Mouse (Mus musculus) liver, embryonic 14.5 days (tissue): ENCODE measurements at regions not wholly inside any gene's neighbourhood (a gene's known extent, or its start where the extent isn't known, plus 50 kb on each side); places are given as distances from the start of the nearest gene placed in this dataset.

Experiments
- ATAC-seq: fragments of 200-750 bp; cut with Nextera tagmentation; 2 replicates; pipeline ENCODE4 v1.8.0; 2017; ENCODE audit warnings: moderate number of reproducible peaks, mild to moderate bottlenecking, moderate library complexity; ENCODE audit not compliant: insufficient read depth
- DNase-seq, 3 experiments: peaks; one replicate each; pipeline ENCODE4 v3.0.0-alpha.2; 2012 to 2013; ENCODE audit warnings: low read depth in 3 of 3, low spot score in 3 of 3
- H3K27ac ChIP-seq: fragments of 300-500 bp; sonication (generic); 2 replicates; pipeline ENCODE4 v1.5.1; 2014; ENCODE audit warnings: moderate library complexity, mild to moderate bottlenecking, control low read depth, inconsistent platforms
- H3K27me3 ChIP-seq: fragments of 300-500 bp; sonication (generic); 2 replicates; pipeline ENCODE4 v1.6.1; 2014; ENCODE audit warnings: mild to moderate bottlenecking, low read length, moderate library complexity; ENCODE audit not compliant: control insufficient read depth, insufficient read depth
- H3K36me3 ChIP-seq: fragments of 300-500 bp; sonication (generic); replicated peaks from 2 replicates; pipeline ENCODE4 v1.6.1; 2014; ENCODE audit warnings: low read depth; ENCODE audit not compliant: control insufficient read depth, insufficient read depth
- H3K4me1 ChIP-seq, 2 experiments: fragments of 200-500 bp in 1 of 2; fragments of 300-500 bp in 1 of 2; sonication (generic) in 1 of 2; replicated peaks; 2 replicates each; pipeline ENCODE4 v1.6.1; 2012 to 2014; ENCODE audit warnings: antibody characterized with exemption in 1 of 2, inconsistent platforms in 1 of 2, low read length in 1 of 2; ENCODE audit not compliant: control insufficient read depth in 2 of 2, insufficient read depth in 2 of 2
- H3K4me2 ChIP-seq: fragments of 300-500 bp; sonication (generic); 2 replicates; pipeline ENCODE4 v1.6.1; 2014; ENCODE audit warnings: low read depth, mild to moderate bottlenecking, control low read depth, moderate library complexity
- H3K4me3 ChIP-seq, 2 experiments: fragments of 200-500 bp in 1 of 2; fragments of 300-500 bp in 1 of 2; sonication (generic) in 1 of 2; 2 replicates each; pipeline ENCODE4 v1.5.1; 2012 to 2014; ENCODE audit warnings: low read depth in 2 of 2, low read length in 2 of 2, mild to moderate bottlenecking in 2 of 2, control low read depth in 1 of 2, inconsistent platforms in 1 of 2, moderate library complexity in 1 of 2; ENCODE audit not compliant: insufficient read depth in 1 of 2
- H3K9ac ChIP-seq: fragments of 300-500 bp; sonication (generic); replicated peaks from 2 replicates; pipeline ENCODE4 v1.6.1; 2014; ENCODE audit warnings: mild to moderate bottlenecking, control low read depth, moderate library complexity
- H3K9me3 ChIP-seq: fragments of 300-500 bp; sonication (generic); 2 replicates; pipeline ENCODE4 v1.6.1; 2016; ENCODE audit warnings: low read length, mixed read lengths; ENCODE audit not compliant: control insufficient read depth
- CTCF ChIP-seq: IDR thresholded peaks from 2 replicates; pipeline ENCODE4 v1.5.1; 2016; ENCODE audit warnings: antibody characterized with exemption, low read depth, control low read depth
- EP300 ChIP-seq: IDR thresholded peaks from 2 replicates; pipeline ENCODE4 v1.6.1; 2016; ENCODE audit warnings: antibody characterized with exemption, low read depth
- WGBS: fragments of 180-500 bp; shearing (Covaris S2); extraction: QIAGEN DNeasy Blood & Tissue Kit; methylation state at CpG from one replicate; pipeline ENCODE4 v1.1.7; 2014; ENCODE audit not compliant: insufficient replicate concordance; 5-methylcytosine and 5-hydroxymethylcytosine counted together

GRCm38 (mm10) chr12:91995545-91995944, 146.6 kb upstream of the Sel1l start:
- no peak for DNase-seq
- Histone ChIP-seq H3K4me3 (no peak overlapping the region), H3K9ac (no peak overlapping the region), H3K9me3 (no peaks in the 10 kb centered on the region), H3K4me2 (no peak overlapping the region), H3K27me3 (no peaks in the 10 kb centered on the region), H3K4me1 (no peaks in the 10 kb centered on the region), H3K27ac (no peak overlapping the region), H3K36me3 (no peaks in the 10 kb centered on the region)
- ATAC-seq, result no peak
- TF ChIP-seq CTCF, result 0 out of 2 replicates have a peak, but pooled peaks have one; percentile 3
- no peak for TF ChIP-seq EP300
- WGBS, result 35% methylated on average over 2 of the region's 2 CpGs

- WGBS, result 72% methylated on average over 4 of the region's 4 CpGs
- H3K36me3 ChIP-seq, result no peaks in the 10 kb centered on the region
- no peak for ATAC-seq
- no peak overlapping the region for H3K27ac ChIP-seq
- H3K4me2 ChIP-seq, result no peak overlapping the region
- DNase-seq, result no peak
- H3K9me3 ChIP-seq, result no peaks in the 10 kb centered on the region
- no peak for TF ChIP-seq CTCF
- TF ChIP-seq EP300, result no peak
- no peaks in the 10 kb centered on the region for H3K27me3 ChIP-seq
- H3K4me1 ChIP-seq, result no peaks in the 10 kb centered on the region
- H3K4me3 ChIP-seq, result no peak overlapping the region
- H3K9ac ChIP-seq, result no peak overlapping the region
These were observed 137.5 kb upstream of the Sel1l start for GRCm38 (mm10) chr12:91986448-91986847.

- H3K36me3 ChIP-seq, result no peaks in the 10 kb centered on the region
- ATAC-seq (no peak), DNase-seq (no peak)
- no peak overlapping the region for H3K27ac ChIP-seq
- H3K27me3 ChIP-seq, result no peaks in the 10 kb centered on the region
- no peak overlapping the region for H3K9ac ChIP-seq
- TF ChIP-seq CTCF, result no peak
- TF ChIP-seq EP300, result no peak
- no peaks in the 10 kb centered on the region for H3K9me3 ChIP-seq
- H3K4me1 ChIP-seq, result no peaks in the 10 kb centered on the region
- H3K4me2 ChIP-seq, result no peak overlapping the region
- WGBS, result 69% methylated on average over 7 of the region's 7 CpGs
- no peak overlapping the region for H3K4me3 ChIP-seq
These were observed 131.4 kb upstream of the Sel1l start for GRCm38 (mm10) chr12:91980321-91980720.

GRCm38 (mm10) chr12:91971045-91971444, 122.1 kb upstream of the Sel1l start:
- no peaks in the 10 kb centered on the region for H3K4me1 ChIP-seq
- no peaks in the 10 kb centered on the region for H3K9me3 ChIP-seq
- 13% methylated on average over 1 of the region's 1 CpGs for WGBS
- no peak overlapping the region for H3K4me3 ChIP-seq
- TF ChIP-seq CTCF, result no peak
- no peak for TF ChIP-seq EP300
- DNase-seq (no peak), ATAC-seq (no peak)
- no peak overlapping the region for H3K4me2 ChIP-seq
- H3K9ac ChIP-seq, result no peak overlapping the region
- no peaks in the 10 kb centered on the region for H3K36me3 ChIP-seq
- no peak overlapping the region for H3K27ac ChIP-seq
- H3K27me3 ChIP-seq, result no peaks in the 10 kb centered on the region

- ATAC-seq, result no peak
These were observed 117.0 kb upstream of the Sel1l start for GRCm38 (mm10) chr12:91965937-91966336.

More at GRCm38 (mm10) chr12:91965937-91966336, 117.0 kb upstream of the Sel1l start:
- H3K4me3 ChIP-seq, result no peak overlapping the region
- no peak overlapping the region for H3K9ac ChIP-seq
- H3K9me3 ChIP-seq, result no peaks in the 10 kb centered on the region
- H3K4me1 ChIP-seq, result no peaks in the 10 kb centered on the region
- WGBS, result 67% methylated on average over 1 of the region's 1 CpGs
- H3K27me3 ChIP-seq, result no peaks in the 10 kb centered on the region
- H3K36me3 ChIP-seq, result no peaks in the 10 kb centered on the region
- no peak overlapping the region for H3K27ac ChIP-seq
- DNase-seq, result no peak
- H3K4me2 ChIP-seq, result no peak overlapping the region
- TF ChIP-seq CTCF (no peak), EP300 (no peak)
